Mouse (Mus musculus) cerebral cortex, adult 2 months (tissue): Measurements from ENCODE around the gene Pygo1.

ENCODE experiments used
- WGBS: fragments of 180-500 bp; shearing (Covaris S2); methylation state at CpG from one replicate; pipeline ENCODE4 v1.1.7; 2018; 5-methylcytosine and 5-hydroxymethylcytosine counted together

The Pygo1 gene

DNA sequence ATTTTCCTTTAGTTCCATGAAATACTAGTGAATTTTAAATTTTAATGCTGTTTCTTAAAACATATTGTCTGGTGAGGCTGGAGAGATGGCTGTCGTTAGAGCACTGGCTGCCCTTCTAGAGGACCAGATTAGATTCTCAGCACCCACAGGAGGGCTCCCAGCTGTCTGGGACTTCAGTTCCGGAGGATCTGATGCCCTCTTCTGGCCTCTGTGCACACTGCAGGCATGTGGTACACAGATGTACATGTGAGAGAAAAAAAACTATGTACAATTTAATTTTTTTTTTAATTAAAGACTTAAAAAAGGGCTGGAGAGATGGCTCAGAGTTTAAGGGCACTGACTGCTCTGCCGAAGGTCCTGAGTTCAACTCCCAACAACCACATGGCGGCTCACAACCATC lies 9.9 kb downstream of the Pygo1 start:
- WGBS, result 89% methylated on average over 4 of the region's 4 CpGs

DNA sequence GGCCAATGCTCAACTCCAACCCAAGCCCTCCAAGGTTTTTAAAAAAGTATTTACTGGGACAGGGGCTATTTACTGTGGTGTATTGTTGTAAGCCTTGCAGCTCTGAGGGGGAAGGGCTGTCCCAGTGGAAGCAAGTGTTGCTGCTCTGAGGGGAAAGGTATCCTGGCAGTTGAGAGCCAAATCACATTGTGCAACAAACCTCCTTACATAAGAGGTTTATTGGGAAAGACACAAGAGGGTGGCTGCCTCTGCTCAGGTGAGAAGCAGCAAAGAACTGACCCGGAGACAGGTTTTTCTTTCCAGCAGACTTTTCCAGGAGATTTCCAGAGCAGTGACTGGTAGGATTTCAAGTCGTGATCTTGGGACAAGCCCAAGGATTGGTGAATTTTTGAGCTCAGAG lies 10.9 kb downstream of the Pygo1 start:
- 87% methylated on average over 2 of the region's 2 CpGs for WGBS

DNA sequence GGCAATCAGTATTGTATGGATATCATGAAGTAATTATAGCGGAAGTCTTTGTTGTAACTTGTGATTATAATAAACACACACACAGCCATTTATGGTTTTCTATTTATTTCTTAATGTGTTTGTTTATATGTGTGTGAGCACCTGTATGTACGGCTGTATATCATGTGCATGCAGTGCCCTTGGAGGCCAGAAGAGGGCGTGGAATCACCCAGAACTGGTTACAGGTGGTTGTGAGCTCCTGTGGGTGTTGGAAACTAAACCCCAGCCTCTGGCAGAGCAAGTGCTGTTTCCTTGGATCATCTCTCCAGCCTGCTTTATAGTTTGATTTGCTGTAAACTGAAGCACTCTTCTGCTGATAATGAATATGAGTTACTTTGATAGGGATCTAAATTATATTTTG lies 18.0 kb downstream of the Pygo1 start:
- WGBS, result 66% methylated on average over 3 of the region's 3 CpGs

DNA sequence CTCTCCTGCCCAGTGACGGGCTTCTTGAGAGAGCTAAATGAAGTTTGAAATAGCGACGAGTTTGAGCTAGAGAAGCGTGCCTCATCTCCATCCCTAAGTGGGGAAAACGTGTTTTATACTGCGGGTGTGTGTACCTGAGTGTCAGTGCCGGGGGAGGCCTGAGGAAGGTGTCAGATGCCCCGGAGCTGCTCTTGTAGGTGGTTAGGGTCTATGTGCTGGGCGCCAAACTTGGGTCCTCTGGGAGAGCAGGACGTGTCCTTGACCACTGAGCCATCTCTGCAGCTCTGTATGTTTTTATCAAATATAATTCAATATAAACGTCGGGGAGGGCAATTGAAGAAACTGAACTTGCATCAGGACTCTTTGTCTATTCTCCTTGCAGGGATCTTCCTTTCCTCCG lies 18.8 kb downstream of the Pygo1 start:
- 89% methylated on average over 13 of the region's 13 CpGs for WGBS

DNA sequence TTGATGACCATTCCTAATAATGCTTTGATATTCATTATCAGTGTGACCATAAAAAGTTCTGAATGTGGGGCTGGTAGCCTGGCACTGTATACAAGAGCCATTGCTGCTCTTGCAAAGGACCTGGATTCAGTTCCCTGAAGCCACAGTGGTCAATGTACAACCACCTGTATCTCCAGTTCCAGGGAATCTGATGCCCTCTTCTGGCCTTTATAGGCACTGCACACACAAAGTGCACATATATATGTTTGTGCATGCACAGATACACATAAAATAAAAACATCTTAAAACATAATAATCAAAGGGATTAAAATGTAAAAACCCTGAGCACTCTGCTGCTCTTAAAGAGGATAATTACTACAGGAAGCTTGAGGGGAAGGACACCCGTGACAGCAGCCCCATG lies 21.6 kb downstream of the Pygo1 start:
- 97% methylated on average over 1 of the region's 1 CpGs for WGBS

DNA sequence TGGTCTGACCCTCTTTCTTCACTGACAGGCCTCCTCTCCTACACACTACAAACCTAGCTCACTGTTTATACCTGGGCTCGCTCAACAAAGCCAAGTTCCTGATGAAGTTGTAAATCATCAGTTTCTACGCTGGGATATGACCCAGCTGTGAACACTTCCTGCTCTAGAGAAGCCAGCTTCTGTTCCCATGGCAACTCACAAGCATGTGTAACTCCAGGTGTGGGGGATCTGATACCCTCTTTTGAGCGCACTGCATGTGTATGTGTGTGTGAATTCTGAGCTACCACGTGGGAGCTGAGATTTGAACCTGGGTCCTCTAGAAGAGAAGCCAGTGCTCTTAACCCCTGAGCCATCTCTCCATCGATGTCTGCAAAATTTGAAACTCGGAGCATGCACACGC lies 24.1 kb downstream of the Pygo1 start:
- 71% methylated on average over 7 of the region's 7 CpGs for WGBS

DNA sequence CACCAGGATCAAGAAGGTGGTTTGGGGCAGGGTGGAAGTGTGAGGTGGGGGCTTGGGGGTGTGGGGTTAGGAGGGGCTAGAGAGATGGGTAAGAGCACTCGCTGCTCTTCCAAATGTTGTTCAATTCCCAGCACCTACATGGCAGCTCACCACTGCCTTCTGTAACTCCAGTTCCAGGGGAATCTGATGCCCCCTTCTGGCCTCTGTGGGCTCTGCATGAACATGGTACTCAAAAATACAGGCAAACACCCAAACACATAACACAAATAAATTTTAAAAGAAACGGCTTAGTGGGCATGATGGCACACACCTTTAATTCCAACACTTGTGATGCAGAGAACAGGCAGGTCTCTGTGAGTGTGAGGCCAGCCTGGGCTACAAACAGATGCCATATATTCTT lies 29.3 kb downstream of the Pygo1 start:
- 62% methylated on average over 2 of the region's 2 CpGs for WGBS

DNA sequence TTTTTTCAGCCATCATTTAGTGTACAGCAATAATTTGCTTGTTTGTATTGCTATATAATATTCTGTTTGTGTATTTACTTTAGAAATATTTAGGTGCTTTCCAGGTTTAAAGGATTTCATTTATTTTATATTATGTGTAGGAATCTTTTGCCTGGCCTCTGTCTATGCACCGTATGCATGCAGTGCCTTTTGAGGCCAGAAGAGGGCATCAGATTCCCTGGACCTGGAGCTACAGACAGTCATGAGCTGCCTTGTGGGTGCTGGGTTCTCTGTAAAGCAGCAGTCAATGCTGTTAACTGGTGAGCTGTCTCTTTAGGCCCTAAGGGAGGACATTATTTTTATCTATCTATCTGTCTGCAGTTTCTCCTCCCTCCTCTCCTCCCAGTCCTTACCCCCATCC lies 30.1 kb downstream of the Pygo1 start:
- 25% methylated on average over 1 of the region's 1 CpGs for WGBS

DNA sequence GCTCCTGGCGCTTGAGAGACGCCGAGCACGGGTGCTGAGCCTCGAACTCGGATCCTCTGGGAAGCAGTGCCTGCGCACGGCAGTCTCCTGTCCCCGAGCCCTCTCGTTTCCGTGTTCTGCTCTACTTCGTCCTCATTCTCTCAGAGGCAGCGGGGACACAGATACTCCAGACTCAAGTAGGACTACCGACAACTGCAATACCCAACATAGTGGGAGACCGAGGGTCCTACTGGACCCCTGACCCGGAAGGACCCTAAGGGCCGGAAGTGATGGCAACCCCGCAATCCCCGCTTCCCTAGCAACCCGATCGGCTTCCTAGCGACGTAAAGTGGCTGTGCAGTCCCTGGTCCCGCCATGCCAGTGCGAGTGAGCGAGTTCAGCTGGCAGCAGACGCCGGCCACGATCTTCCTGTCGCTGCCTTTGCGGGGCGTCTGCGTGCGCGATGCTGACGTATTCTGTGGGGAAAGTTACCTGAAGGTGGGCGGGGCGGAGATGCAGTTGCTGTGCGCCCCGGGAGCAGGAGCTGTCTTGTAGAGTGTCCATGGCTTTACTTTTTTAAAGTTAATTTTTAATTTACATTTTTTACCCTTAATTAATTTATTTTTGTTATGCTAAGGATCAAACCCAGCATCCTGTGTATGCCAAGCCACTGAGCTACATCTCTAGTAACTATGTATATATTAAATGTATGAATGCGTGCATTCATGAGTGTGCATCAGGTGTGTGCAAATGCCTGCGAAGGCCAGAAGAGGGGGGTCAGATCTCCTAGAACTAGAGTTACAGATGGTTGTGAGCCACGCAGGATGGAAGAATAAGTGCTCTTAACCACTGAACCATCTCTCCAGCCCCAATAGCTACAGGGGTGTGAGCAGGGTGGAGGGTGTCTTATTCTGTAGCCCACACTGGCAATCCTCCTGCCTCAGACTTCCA lies 33.3 kb downstream of the Pygo1 start, which contains the start of the genes Dyx1c1 and Gm44503:
Gene Dyx1c1 (plus strand): TSS at position 265 of the 930 bp plus-strand sequence.
Gene Gm44503 (plus strand): TSS at position 332 of the 930 bp plus-strand sequence.
- WGBS, result 1% methylated on average over 43 of the region's 43 CpGs

DNA sequence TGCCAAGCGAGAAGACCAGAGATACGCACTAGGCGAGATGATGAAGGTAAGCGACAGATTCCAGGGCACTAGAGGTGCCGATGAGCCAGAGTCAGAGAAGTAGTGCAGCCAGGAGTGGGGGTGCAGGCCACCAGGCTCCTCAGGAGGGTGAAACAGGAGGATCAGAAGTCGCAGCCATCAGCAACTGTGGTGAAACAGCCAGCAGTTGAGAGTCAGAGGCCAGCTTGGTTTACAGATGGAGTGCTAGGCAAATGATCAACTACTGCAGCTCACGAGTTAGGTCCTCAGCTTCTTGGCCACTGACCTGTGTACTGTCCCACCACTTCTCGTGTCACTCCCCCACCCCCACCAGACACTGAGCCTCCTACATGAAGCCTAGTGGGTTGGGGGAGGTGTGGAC lies 35.9 kb downstream of the Pygo1 start:
- WGBS, result 80% methylated on average over 8 of the region's 8 CpGs

DNA sequence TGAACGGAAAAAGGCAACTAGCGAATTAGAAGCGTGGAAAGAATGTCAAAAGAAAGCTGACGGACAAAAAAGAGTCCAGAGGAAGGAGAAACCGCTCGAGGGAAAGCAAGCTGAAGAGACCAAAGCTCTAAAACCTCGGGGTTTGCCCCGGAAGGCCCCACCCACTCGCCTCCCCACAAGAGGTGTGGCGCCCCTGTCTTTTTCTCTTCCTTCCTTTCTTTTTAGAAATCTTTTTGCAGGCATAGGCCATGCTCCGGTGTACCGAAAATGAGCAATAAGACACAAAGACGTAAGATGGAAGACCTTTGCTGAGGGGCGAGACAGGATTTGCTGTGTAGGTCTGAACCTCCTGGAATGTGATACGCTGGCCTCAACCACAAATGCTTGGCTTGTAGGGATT lies 36.5 kb downstream of the Pygo1 start:
- WGBS, result 77% methylated on average over 15 of the region's 15 CpGs

DNA sequence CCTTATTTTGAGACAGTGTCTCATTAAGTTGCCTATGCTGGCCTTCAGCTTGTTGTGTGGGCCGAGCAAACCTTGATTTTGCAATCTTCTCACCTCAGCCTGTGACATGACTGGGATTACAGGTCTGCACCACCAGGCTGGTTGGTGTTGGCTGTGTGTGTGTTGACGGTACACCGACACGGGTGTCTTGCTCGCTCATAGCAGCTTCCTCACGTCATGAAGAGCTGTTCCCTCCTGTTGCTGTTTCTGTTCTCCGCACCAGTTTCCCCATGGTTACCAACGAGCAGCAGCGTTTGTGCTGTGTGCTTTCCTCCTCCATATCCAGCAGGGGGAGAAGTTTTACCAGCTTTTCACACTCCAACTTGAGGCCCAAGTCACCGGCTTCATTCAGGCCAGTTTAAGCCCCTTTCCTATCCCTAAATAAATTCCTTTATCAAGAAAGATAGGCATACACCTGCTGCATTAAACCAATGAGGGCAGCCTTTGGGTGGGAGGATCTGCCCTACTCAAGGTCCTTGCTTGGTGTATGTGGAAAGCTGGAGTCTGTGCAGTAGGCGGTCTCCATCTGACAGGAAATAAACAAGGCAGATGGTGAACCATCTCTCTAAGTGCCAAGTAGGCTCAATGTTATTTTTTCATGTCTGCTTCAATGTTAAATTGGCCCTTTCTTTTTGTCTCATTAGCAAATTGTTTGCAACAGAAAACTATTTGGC lies 43.1 kb downstream of the Pygo1 start:
- 12% methylated on average over 11 of the region's 11 CpGs for WGBS

DNA sequence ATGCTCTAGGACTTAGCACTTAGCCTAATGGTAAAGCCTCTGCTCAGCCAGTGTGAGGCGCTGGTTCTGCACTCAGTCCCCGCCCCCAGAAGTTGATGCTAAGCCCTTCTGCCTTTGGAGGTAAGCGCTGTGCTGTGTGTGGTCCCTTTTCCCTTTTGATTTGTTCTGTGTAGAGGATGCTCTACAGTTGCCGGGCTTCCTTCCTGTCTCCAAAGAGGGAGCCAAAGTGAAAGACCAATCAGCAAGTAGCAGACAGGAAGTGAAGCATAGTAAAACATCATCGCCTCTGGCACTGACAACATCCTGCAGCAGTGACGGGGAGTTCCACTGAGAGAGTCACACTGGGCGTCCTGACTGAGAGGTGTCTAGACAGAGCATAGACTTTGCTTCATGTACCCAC lies 44.4 kb downstream of the Pygo1 start:
- 77% methylated on average over 7 of the region's 7 CpGs for WGBS

DNA sequence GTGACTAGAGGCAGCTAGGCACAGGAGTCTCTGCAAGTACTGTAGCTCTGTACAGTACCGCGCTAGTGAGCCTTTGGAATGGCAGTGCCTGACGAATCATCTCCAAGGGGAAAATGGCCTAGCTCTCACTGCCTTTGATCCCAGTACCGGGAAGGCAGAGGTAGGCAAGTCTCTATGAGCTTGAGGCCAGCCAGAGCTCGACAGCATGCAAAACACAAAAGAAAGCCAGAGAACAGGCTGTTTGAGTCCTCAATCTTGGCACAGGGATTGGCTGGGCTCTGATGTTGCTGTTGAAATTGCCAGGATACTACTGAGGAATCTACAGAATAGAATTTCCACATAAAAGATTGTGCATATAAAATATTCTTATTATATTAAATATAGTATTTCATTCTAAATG lies 47.0 kb downstream of the Pygo1 start:
- WGBS, result 71% methylated on average over 5 of the region's 5 CpGs

DNA sequence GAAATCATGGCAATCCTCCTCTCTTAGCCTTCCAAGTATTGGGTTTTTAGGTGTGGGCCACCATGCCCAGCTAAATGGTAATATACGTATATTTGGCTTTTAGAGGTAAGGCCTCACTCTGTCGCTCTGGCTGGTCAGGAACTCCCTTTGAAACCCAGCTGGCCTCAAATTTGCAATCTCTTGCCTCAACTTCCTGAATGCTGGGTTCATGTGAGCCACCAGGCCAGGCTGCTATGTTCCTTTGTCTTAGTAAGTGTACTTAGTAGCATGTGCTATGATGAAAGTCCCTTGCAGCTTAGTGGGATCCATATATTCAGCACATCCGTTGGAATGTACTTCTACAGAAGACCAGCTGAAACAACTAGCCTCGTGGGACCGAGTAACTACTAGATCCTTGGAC lies 49.3 kb downstream of the Pygo1 start:
- WGBS, result 91% methylated on average over 5 of the region's 5 CpGs

DNA sequence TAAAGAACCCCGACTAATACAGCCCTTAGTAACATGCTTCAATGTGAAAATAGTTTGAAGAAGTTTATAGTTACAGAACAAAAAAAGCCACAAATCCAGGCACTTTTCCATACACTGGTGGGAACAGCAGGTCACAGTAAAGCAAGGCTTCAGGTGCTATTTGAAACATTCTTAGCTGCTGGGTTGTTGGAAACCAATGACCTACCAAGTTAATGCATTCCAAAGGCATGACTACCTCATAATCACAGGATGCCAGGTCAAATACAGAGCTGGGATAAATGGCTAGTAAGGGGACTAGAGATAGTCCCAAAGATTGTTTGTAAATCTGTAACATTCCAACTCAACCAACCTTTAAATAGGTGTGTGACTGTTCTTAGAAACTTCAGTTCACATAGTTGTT lies 49.8 kb downstream of the Pygo1 start:
- 98% methylated on average over 1 of the region's 1 CpGs for WGBS

DNA sequence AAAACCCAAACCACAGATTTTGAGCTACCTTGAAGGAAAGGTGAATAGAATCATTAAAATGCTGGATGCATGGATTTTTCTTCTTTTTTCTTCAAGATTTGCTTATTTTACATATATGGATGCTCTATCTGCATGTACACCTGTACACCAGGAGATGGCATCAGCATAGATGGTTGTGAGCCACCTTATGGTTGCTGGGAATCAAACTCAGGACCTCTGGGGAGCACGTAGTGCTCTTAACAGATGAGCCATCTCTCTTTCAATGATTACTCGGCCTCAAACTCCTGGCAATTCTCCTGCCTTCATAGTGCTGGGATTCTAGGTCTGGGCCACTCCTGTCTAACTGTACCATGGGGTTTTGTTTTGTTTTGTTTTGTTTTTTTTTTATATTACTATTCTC lies 57.6 kb downstream of the Pygo1 start:
- 69% methylated on average over 2 of the region's 2 CpGs for WGBS

DNA sequence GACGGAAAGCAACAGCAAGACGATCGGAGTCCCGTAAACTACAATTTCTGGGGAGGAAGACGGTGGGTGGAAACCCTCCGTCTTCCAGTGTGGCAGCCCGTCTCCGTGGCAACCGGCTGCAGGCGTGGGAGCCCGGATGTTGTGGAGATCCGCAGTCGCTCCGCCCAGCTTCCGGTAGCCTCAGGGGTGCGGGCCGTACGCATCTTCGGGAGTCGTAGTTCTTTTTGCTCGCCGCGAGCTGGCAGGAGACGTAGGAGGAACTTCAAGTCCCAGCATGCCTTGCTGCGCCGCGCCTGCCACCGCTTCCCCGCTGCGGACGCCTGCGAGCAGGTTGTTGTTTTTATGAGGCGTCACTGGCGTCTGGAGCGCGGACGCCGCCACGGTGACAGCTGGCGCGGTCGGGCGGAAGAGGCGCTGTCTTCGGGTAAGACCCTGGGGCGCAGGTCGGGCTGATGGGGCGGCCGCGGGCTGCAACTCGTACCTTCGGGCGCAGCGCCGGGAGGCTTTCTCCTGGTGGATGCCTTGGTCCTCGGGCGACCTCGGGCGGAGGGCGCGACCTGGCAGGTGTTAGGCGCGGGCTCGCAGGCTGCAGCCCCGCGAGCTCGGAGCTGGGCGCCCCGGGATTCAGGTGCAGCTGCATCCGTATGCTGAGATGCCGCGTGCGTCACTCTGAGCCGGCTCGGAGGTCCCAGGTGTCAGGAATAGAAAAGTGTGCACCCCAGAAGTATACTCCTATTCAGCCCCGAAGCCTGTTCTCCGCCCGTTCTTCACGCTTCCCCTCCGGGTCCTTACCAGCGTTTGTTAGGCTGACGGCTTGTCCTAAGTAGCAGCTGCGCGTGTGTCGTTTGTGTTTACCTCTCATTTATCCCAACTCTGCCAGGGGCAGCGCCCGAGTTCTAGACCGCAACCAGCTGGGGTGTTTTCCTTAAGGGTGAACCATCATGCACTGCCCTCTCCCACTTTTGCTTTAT lies 60.1 kb downstream of the Pygo1 start, which contains the start of the genes Ccpg1os and Ccpg1:
Gene Ccpg1os (minus strand): TSS at position 133 of the 971 bp plus-strand sequence.
Gene Ccpg1 (plus strand): TSS at position 180 of the 971 bp plus-strand sequence.
- WGBS, result under 1% methylated on average over 88 of the region's 88 CpGs

DNA sequence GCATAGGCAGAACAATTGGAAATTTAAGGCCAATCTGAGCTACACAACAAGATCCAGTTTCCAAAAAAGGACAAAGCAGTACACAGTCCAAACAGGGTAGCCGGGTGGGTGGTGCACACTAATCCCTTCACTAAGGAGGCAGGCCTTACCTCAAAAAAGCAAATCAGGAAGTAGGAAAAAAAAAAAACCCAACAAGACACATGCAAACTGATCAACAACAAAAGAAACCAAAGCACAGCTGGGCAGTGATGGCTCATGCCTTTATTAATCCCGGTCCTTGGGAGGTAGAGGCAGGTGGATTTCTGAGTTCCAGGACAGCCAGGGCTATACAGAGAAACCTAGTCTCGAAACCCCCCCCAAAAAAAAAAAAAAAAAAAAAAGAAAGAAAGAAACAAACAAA lies 62.3 kb downstream of the Pygo1 start:
- WGBS, result 58% methylated on average over 3 of the region's 3 CpGs

DNA sequence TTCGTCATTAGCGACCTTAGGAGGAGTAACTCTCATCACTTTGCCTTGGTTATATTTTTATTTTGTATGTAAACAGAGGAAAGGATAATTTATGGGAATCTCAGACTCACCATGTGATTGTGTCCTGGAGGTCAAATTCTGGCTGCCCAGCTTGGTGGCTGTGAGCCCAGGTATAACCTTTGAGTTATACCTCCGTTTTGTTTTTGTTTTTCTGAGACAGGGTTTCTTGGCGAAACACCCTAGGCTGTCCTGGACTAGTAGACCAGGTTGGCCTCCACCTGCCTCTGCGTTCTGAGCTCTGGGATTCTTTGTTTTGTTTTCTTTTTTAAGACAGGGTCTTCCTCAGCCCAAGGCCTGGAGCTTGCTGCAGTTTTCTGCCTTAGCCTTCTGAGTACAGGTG lies 63.3 kb downstream of the Pygo1 start:
- WGBS, result 89% methylated on average over 5 of the region's 5 CpGs

DNA sequence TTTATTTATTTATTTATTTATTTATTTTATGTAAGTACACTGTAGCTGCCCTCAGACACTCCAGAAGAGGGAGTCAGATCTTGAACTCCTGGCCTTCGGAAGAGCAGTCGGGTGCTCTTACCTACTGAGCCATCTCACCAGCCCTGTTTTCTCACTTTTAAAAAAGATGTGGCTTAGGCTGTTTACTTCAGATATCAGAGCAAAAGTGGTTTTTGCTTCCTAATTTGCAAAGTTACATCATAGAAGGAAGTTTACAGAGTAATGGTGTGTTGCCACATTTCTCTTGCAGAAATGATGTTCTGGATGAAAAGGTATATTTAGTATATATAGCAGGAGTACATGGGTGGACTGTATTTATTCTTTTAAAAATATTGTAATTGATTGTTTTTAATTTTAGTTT lies 66.0 kb downstream of the Pygo1 start:
- WGBS, result 93% methylated on average over 2 of the region's 2 CpGs

DNA sequence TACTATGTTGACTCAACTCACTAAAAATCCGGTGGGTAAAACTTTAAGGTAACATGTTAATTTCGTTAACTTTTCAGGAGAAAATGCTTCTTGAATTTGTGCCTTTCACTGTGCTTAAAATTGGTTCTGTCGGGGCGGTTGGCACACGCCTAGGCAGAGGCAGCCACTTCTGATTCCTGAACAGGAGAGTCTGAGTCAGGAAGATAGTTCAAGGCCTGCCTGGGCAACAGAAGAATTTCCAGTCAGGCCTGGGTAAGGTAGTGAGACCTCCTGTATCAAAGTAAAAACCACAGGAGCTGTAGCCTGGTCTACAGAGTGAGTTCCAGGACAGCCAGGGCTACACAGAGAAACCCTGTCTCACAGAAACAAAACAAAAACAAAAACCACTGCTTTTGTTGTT lies 67.1 kb downstream of the Pygo1 start:
- 68% methylated on average over 5 of the region's 5 CpGs for WGBS
